Mouse (Mus musculus): ENCODE results near the gene Jup. TPM values are rescaled to one million over a fixed set of nuclear protein-coding genes. Genes with fewer than 3 reads are reported as not detected.
"Not testable (repeated sequence)": the region's sequence is repeated elsewhere in the genome, so short reads cannot be mapped to it uniquely, and the experiment has no call there.

Jup gene
- total RNA-seq, 2 experiments from 2014 or later = 5.5 to 10.1 TPM

- ATAC-seq (replicated peaks; ENCODE audit: low FRiP score, poor library complexity, severe bottlenecking) = no peak
Observed at GRCm38 (mm10) chr11:100322591-100323258, 74.8 kb downstream of the Jup start.

GRCm38 (mm10) chr11:100321479-100322305 is 75.9 kb downstream of the Jup start:
- not testable (repeated sequence) for ATAC-seq (replicated peaks; ENCODE audit: low FRiP score, poor library complexity, severe bottlenecking)

GRCm38 (mm10) chr11:100320701-100321410 is 76.7 kb downstream of the Jup start:
- not testable (repeated sequence) for ATAC-seq (replicated peaks; ENCODE audit: low FRiP score, poor library complexity, severe bottlenecking)

GRCm38 (mm10) chr11:100320172-100320630 is 77.4 kb downstream of the Jup start:
- ATAC-seq (replicated peaks; ENCODE audit: low FRiP score, poor library complexity, severe bottlenecking) = peak; percentile 82

- ATAC-seq (replicated peaks; ENCODE audit: low FRiP score, poor library complexity, severe bottlenecking) = peak; percentile 84
Observed at GRCm38 (mm10) chr11:100319492-100320171, 77.9 kb downstream of the Jup start, which contains the start of gene Eif1. Gene Eif1 (plus strand): TSS chr11:100319885.

Other genes with a start within 250 kb of the Jup start
- gene Krt19, start 249.1 kb downstream of the Jup start, total RNA-seq (2015; ENCODE audit: low replicate concordance) = not detected in 2 replicates
- gene Krt19, start 249.1 kb downstream of the Jup start, total RNA-seq (2017; ENCODE audit: low replicate concordance) = not detected in 2 replicates
- gene Krt9, start 204.5 kb downstream of the Jup start, total RNA-seq (2015; ENCODE audit: low replicate concordance) = not detected in 2 replicates
- not detected in 2 replicates for gene Krt9, start 204.5 kb downstream of the Jup start, total RNA-seq (2017; ENCODE audit: low replicate concordance)
- not detected in 2 replicates for gene Krt14, start 190.2 kb downstream of the Jup start, total RNA-seq (2015; ENCODE audit: low replicate concordance)
- not detected in 2 replicates for gene Krt14, start 190.2 kb downstream of the Jup start, total RNA-seq (2017; ENCODE audit: low replicate concordance)
- gene Krt16, start 148.9 kb downstream of the Jup start, total RNA-seq (2015; ENCODE audit: low replicate concordance) = not detected in 2 replicates
- not detected in 2 replicates for gene Krt16, start 148.9 kb downstream of the Jup start, total RNA-seq (2017; ENCODE audit: low replicate concordance)
- gene Krt17, start 136.7 kb downstream of the Jup start, total RNA-seq (2015; ENCODE audit: low replicate concordance) = not detected in 2 replicates
- not detected in 2 replicates for gene Krt17, start 136.7 kb downstream of the Jup start, total RNA-seq (2017; ENCODE audit: low replicate concordance)
- not detected in 2 replicates for gene Krt42, start 127.9 kb downstream of the Jup start, total RNA-seq (2015; ENCODE audit: low replicate concordance)
- gene Krt42, start 127.9 kb downstream of the Jup start, total RNA-seq (2017; ENCODE audit: low replicate concordance) = not detected in 2 replicates
- gene Eif1, start 77.9 kb downstream of the Jup start, total RNA-seq (2015; ENCODE audit: low replicate concordance) = 1,616 and 1,886 TPM in 2 replicates
- gene Eif1, start 77.9 kb downstream of the Jup start, total RNA-seq (2017; ENCODE audit: low replicate concordance) = 389 and 952 TPM in 2 replicates
- gene Gast, start 63.4 kb downstream of the Jup start, total RNA-seq (2015; ENCODE audit: low replicate concordance) = not detected in 2 replicates
- not detected in 2 replicates for gene Gast, start 63.4 kb downstream of the Jup start, total RNA-seq (2017; ENCODE audit: low replicate concordance)
- gene Hap1, start 41.6 kb downstream of the Jup start, total RNA-seq (2015; ENCODE audit: low replicate concordance) = not detected in 2 replicates
- 0.13 TPM in 1 of 2 replicates, not detected in the other for gene Hap1, start 41.6 kb downstream of the Jup start, total RNA-seq (2017; ENCODE audit: low replicate concordance)
- gene P3h4, start 17.1 kb upstream of the Jup start, total RNA-seq (2015; ENCODE audit: low replicate concordance) = not detected in 2 replicates
- gene P3h4, start 17.1 kb upstream of the Jup start, total RNA-seq (2017; ENCODE audit: low replicate concordance) = not detected in 2 replicates
- gene Fkbp10, start 17.9 kb upstream of the Jup start, total RNA-seq (2015; ENCODE audit: low replicate concordance) = not detected in 2 replicates
- not detected in 2 replicates for gene Fkbp10, start 17.9 kb upstream of the Jup start, total RNA-seq (2017; ENCODE audit: low replicate concordance)
- 2.5 TPM in 2 replicates for gene Nt5c3b, start 44.0 kb upstream of the Jup start, total RNA-seq (2015; ENCODE audit: low replicate concordance)
- 0.26 TPM in 1 of 2 replicates, not detected in the other for gene Nt5c3b, start 44.0 kb upstream of the Jup start, total RNA-seq (2017; ENCODE audit: low replicate concordance)
- gene Klhl10, start 44.2 kb upstream of the Jup start, total RNA-seq (2015; ENCODE audit: low replicate concordance) = not detected in 2 replicates
- gene Klhl10, start 44.2 kb upstream of the Jup start, total RNA-seq (2017; ENCODE audit: low replicate concordance) = not detected in 2 replicates
- 2.5 and 5.0 TPM in 2 replicates for gene Klhl11, start 75.0 kb upstream of the Jup start, total RNA-seq (2015; ENCODE audit: low replicate concordance)
- gene Klhl11, start 75.0 kb upstream of the Jup start, total RNA-seq (2017; ENCODE audit: low replicate concordance) = 12.1 and 15.7 TPM in 2 replicates
- gene Acly, start 130.2 kb upstream of the Jup start, total RNA-seq (2015; ENCODE audit: low replicate concordance) = 17.6 and 38.2 TPM in 2 replicates
- gene Acly, start 130.2 kb upstream of the Jup start, total RNA-seq (2017; ENCODE audit: low replicate concordance) = 18.1 and 22.0 TPM in 2 replicates
- not detected in 2 replicates for gene Ttc25, start 147.8 kb upstream of the Jup start, total RNA-seq (2015; ENCODE audit: low replicate concordance)
- not detected in 2 replicates for gene Ttc25, start 147.8 kb upstream of the Jup start, total RNA-seq (2017; ENCODE audit: low replicate concordance)
- 3.6 and 23.1 TPM in 2 replicates for gene Cnp, start 177.1 kb upstream of the Jup start, total RNA-seq (2015; ENCODE audit: low replicate concordance)
- 14.1 and 14.4 TPM in 2 replicates for gene Cnp, start 177.1 kb upstream of the Jup start, total RNA-seq (2017; ENCODE audit: low replicate concordance)
- 17.2 and 18.0 TPM in 2 replicates for gene Nkiras2, start 221.5 kb upstream of the Jup start, total RNA-seq (2015; ENCODE audit: low replicate concordance)
- gene Nkiras2, start 221.5 kb upstream of the Jup start, total RNA-seq (2017; ENCODE audit: low replicate concordance) = 5.8 and 9.4 TPM in 2 replicates
- gene Dnajc7, start 222.4 kb upstream of the Jup start, total RNA-seq (2015; ENCODE audit: low replicate concordance) = 79.3 and 93.5 TPM in 2 replicates
- 103 and 106 TPM in 2 replicates for gene Dnajc7, start 222.4 kb upstream of the Jup start, total RNA-seq (2017; ENCODE audit: low replicate concordance)